Mouse (Mus musculus) yolk sac, embryonic 10.5 days (tissue): ENCODE data around the gene Dync2h1.

Experiments
- DNase-seq: peaks from one replicate; pipeline ENCODE4 v3.0.0-alpha.2; 2017; ENCODE audit warnings: low spot score

The Dync2h1 gene

GRCm38 (mm10) chr9:7015600-7015999 is 168.6 kb downstream of the Dync2h1 start:
- no peak for DNase-seq

DNA sequence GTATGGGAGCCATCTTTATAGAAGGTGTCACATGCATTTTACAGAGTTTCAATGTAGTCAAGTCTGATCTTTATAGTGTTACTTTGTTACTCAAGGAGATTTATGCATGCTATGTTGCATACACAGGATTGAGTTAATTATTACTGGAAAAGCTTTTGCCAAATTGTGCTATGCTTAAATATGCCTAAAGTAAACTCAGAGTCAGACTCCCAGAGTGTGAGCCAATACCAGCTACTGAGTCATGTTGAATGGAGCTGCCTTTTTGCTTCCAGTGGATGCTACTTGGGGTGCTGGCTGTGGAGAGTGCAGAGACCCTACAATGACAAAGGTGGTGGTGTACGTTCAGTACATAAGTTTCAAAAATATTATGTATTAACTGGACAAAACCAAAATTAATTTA is 169.5 kb downstream of the Dync2h1 start:
- DNase-seq, result no peak

DNA sequence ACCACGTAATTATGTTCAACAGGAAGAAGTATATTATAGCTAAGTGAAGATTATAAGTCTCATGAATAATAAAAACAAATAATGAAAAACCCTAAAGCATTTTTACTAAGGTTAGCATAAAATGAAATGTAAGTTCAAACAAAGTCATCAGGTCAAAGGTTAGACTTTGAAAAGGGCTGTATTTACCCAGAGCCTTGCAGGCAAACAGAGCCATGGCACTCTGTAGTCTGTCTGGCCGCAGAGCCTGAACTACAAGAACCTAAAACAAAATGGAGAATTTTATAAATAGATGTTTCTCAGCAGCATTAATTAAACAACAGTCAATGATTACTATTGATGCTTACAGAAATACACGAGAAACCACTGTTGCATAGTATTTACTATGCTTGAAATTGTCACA is 174.5 kb downstream of the Dync2h1 start:
- DNase-seq, result no peak

GRCm38 (mm10) chr9:6994865-6995264 is 189.4 kb downstream of the Dync2h1 start:
- no peak for DNase-seq

DNA sequence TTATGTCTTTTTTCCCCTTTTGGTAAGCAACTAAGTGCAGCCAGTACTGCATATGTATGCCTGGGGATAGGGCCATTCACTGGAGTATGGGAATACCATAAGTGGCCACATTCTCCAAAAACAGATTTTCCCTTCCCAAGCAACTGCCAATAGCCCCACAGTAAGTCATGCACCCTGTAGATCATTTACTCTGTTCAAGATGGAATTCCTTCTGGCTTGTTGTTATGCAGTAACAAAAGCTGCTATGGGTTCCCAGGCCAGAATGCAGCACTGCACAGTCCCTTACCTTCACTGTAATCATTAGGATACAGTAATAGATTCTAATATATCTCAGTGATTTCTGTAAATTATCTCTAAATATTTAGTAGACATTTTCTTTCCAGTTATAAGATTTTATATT is 190.0 kb downstream of the Dync2h1 start:
- no peak for DNase-seq

DNA sequence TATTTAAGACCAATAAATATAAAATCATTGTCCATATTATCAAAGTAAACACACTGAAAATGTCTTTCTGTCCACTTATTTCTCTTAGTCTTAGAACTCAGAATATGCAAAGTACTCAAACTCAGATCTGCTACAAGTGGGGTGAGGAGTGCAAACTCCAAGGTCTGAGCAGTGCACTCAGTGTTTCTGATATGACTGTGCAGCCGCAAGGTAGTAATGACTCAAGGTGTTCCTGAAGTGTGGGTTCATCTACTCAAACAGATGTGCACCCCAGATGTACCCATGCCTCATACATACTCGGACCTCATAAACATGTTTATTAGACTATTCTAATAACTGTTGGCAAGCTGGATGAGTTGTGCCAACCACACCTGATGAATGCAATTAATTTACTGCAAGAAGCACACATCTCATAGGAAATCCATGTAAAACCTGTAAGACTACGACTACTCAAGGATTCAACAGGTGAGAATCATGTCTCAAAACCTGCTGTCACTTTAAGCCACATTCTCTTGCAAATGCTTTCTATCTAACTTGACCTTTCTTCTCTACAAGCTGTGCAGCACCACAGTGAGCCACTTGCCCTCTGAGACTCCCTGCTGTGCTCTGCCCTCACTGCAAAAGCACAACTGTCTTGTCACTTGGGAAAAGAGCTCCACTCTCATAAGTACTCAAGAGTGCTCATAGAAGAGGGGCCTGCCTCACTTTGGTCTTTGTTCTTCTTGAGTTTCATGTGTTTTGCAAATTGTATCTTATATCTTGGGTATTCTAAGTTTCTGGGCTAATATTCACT is 195.2 kb downstream of the Dync2h1 start:
- no peak for DNase-seq

DNA sequence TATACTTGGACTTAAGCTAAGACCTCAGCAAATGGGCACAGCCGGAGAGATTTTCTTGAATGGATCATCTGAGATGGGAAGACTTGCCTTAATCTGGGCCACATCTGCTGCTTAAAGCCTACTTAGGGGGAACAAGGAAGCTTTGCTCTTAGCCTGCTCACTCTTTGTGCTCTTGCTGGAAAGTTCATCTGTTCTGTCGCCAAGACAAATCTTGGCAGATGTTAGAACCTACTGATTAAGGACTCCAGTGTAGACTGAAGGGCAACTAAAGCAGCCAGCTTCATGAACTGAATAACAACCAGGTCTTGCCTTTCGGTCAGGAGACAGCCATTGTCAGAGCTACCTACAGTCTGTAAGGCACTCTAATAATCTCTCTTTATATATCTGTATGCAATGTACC is 198.1 kb downstream of the Dync2h1 start:
- no peak for DNase-seq

GRCm38 (mm10) chr9:6969171-6969570 is 215.1 kb downstream of the Dync2h1 start:
- no peak for DNase-seq

DNA sequence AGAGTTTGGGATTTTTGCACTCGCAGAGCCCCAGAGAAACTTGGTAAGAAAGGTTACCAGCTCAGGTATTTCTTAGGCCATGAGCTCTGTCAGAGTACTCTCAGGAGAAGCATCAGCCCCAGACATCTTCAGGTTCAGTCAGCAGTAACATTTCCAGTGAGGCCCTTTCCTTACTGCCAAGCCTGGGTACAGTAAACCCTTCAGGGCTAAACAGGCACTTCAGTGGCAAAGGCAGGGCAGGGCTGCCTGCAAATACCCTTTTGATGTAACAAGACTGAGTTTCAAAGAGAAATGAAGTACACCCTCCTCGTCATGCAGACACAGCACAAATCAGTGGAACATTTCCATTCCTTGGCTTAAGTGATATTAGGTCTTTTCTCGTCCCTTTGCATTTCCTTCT is 219.2 kb downstream of the Dync2h1 start:
- DNase-seq, result no peak

DNA sequence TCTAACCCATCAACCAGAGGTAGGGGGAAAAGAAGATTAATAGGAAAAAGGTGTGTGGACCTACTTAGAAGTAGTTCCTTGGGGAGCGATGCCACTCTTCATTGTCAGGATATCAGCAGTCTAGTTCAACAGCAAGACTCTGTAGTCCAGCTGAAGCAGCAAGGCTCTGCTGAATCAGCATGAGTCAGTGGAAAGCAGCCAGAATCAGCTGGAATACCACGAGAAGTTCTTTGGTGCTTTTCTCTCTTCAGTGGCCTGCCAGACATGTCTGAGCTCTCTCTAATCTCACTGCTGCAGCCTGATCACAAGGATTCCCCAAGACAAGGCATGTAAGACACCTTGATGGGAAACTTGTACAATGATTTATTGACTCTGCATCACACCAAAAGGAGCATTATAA is 225.9 kb downstream of the Dync2h1 start:
- no peak for DNase-seq

- peak; percentile 61 for DNase-seq
Observed at GRCm38 (mm10) chr9:6927399-6928035, 256.7 kb downstream of the Dync2h1 start.

DNA sequence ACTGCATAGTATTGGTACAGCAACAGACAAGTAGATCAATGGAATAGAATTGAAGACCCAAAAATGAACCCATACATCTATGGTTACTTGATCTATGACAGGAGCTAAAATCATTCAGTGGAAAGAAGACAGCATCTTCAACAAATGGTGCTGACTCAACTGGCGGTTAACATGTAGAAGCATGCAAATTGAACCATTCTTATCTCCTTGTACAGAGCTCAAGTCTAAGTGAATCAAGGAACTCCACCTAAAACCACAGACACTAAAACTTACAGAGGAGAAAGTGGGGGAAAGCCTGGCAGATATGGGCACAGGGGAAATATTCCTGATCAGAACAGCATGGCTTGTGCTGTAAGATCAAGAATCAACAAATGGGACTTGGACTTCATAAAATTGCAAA is 270.8 kb downstream of the Dync2h1 start:
- no peak for DNase-seq

DNA sequence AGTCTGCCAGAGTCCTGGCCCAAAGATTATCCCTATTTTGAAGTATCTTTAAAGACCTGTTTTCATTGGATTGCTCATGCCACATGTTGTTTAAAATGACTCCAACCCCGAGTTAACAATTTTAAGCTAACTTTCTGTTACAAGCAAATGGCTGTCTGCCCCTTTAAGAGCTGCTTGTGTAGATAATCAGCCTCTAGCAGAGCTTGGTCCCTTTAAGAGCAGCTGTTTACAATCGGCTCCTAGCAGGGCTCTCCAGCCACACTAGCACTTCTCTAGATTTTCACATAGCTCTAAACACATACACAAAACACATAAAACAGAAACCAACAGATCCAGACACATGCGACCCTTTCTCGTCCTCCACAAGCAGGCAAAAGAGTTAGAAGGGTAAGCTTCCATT is 273.7 kb downstream of the Dync2h1 start:
- peak; percentile 26 for DNase-seq

GRCm38 (mm10) chr9:6901620-6902019 is 282.6 kb downstream of the Dync2h1 start:
- DNase-seq, result no peak

- DNase-seq, result no peak
Observed at GRCm38 (mm10) chr9:6891331-6891730, 292.9 kb downstream of the Dync2h1 start.

DNA sequence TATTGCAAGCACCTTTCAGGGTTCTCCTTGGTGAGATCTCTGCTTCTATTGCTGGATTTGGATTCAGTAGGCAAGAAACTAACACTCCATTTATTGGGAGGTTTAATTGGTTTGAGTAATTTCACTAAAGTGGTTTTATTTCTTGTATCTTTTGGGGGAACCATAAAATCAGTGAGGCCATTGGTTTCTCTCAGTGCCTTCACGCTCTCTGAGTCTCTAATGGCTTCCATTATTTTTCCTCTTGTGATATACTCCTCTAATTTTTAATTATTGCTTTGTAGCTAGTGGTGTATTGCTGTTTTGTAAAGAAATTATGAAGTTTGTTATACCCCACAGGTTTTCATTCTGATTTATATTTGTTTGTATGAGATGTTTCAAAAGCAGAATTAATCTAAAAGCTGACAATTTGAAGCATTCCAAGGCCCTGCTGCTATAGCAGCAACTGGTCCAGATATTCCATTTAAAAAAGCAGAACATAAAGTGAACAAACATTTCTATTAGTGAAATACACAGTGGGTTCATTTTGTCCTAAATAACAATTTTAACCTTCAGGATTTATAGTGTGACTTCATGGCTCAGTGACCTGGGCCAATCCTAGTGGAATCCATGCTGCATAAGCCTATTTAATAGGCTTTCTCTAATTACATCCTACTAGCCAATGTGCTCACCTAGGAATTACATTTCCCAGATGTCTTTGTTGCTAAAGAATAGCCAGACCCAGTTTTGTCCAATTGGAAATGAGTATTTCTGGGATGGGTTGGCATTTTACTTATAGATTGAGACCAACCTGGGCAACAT is 302.9 kb downstream of the Dync2h1 start:
- no peak for DNase-seq
